In the genomic region with DNA sequence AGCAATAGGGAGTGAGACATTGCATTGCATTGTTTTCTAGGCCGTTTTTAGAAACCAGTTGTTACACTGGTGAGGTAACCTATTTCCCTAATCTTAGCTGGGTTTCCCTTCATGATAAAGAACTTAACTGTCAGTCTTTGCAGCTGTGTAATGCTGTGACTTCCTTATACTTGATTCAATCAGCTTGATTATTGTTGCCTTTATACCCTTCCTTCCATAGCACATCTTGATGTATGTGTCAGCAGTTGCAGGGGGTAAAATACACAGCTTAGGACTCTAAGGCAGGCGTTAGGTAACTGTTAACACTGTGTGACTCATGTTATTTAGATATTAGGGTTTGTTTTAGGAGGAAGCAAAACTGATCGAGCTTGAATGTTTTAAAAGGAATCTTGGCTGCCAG, we compare ENCODE assay signal across 24 mouse cellular contexts. TPM values are rescaled to one million over a fixed set of nuclear protein-coding genes. Genes with fewer than 3 reads are reported as not detected.
DNase-seq lines count a peak whose midpoint lies in the region; ATAC-seq and TF ChIP-seq lines count a peak whose summit lies in the region.
"Had no signal": no experiment of that assay in that cellular context is flagged by ENCODE, and none has a peak within 500 bp of the region (broad histone marks: within the 10 kb centered on the region; RNA-seq: fewer than 3 reads in every experiment).

No protein-coding gene starts in this region.

- no peak for TF ChIP-seq CTCF in bone marrow macrophage, adult 2 months (IDR thresholded peaks at IDR 0.05; ENCODE audit: low read depth, low read length)

- H3K4me3 ChIP-seq in heart, embryonic 13.5 days = no peak overlapping the region
- H3K4me3 ChIP-seq in bone marrow macrophage, adult 2 months (ENCODE audit: insufficient read depth, low read length) = no peak overlapping the region
- H3K4me3 ChIP-seq: embryonic facial prominence, embryonic 10.5 days; heart, adult 2 months; hindbrain, embryonic 12.5 days; limb, embryonic 15.5 days; midbrain, embryonic 10.5 days had no signal

- 0 out of 2 replicates have a peak overlapping the region, but pooled peaks have one; percentile 42 for H3K27ac ChIP-seq in heart, embryonic 13.5 days (replicated peaks)
- peak overlapping the region; percentile 79 for H3K27ac ChIP-seq in bone marrow macrophage, adult 2 months (ENCODE audit: insufficient read depth, low read depth, low read length)
- H3K27ac ChIP-seq: embryonic facial prominence, embryonic 10.5 days; heart, adult 2 months; hindbrain, embryonic 12.5 days; kidney, postnatal 0 days; limb, embryonic 15.5 days; midbrain, embryonic 10.5 days had no signal

- DNase-seq in heart, postnatal 36 days = no peak
- no peak for DNase-seq in gastrocnemius, postnatal 14 days
- no peak for DNase-seq in lung, postnatal 4 days
- DNase-seq in yolk sac, embryonic 10.5 days (ENCODE audit: low spot score) = no peak
- DNase-seq in frontal cortex, adult 2 months (ENCODE audit: extremely low spot score in 1 of 2, low spot score in 1 of 2) = no peak
- DNase-seq: adrenal gland, postnatal 36 days; B cell, adult 2 months; cerebellum, adult 2 months; cerebellum, postnatal 36 days; heart, adult 2 months; kidney, adult 18-20 months; layer of hippocampus, postnatal 36 days; lung, postnatal 10 days; thymus, adult 18-20 months; thymus, postnatal 4 days had no signal

- TF ChIP-seq POLR2A in bone marrow macrophage, adult 2 months (IDR thresholded peaks at IDR 0.05; ENCODE audit: borderline replicate concordance, low read depth, low read length) = no peak

- WGBS in heart, embryonic 13.5 days = 47% methylated on average over 3 of the region's 3 CpGs

- H3K36me3 ChIP-seq in heart, embryonic 13.5 days = peaks cover 80% of the 10 kb centered on the region

- no peak overlapping the region for H3K4me2 ChIP-seq in heart, embryonic 13.5 days
- H3K4me2 ChIP-seq: hindbrain, embryonic 12.5 days; limb, embryonic 15.5 days had no signal

- H3K27me3 ChIP-seq in heart, embryonic 13.5 days (replicated peaks) = no peaks in the 10 kb centered on the region
- H3K27me3 ChIP-seq: hindbrain, embryonic 12.5 days; limb, embryonic 15.5 days had no signal

- no peak overlapping the region for H3K9ac ChIP-seq in heart, embryonic 13.5 days
- H3K9ac ChIP-seq: hindbrain, embryonic 12.5 days; limb, embryonic 15.5 days had no signal

- H3K9me3 ChIP-seq in heart, embryonic 13.5 days = no peaks in the 10 kb centered on the region
- H3K9me3 ChIP-seq: hindbrain, embryonic 12.5 days; limb, embryonic 15.5 days had no signal

- intact Hi-C loops in heart, postnatal 36 days (cut with DNase I) = no loop called here
- intact Hi-C loops in gastrocnemius, postnatal 14 days (cut with DNase I; ENCODE audit: low total_unique reads) = no loop called here

- H3K4me1 ChIP-seq in heart, embryonic 13.5 days = peaks cover 5% of the 10 kb centered on the region; the same call in 1 of the 2 replicates
- H3K4me1 ChIP-seq in bone marrow macrophage, adult 2 months (ENCODE audit: control insufficient read depth, insufficient read depth, low read length) = peaks cover 31% of the 10 kb centered on the region
- H3K4me1 ChIP-seq: embryonic facial prominence, embryonic 10.5 days; hindbrain, embryonic 12.5 days; limb, embryonic 15.5 days; midbrain, embryonic 10.5 days had no signal

- ATAC-seq in heart, embryonic 13.5 days (ENCODE audit: extremely low read depth, insufficient number of reproducible peaks, low FRiP score, low TSS enrichment) = no peak
- peak; percentile 68 for ATAC-seq in megakaryocyte progenitor cell, adult 5-6 weeks (replicated peaks; ENCODE audit: poor library complexity)
- ATAC-seq: forebrain, embryonic 14.5 days had no signal

RNA-seq across cellular contexts. Expression of a gene that starts 23.6 kb away (rescaled TPM):
- polyA plus RNA-seq in heart, embryonic 13.5 days (2015; fragmentation: Nextera tagmentation; extraction: Ambion mirVana) = 35.9 and 36.6 TPM in 2 replicates
- 10 to 100 TPM; 32.0 to 34.4 TPM for total RNA-seq in heart, postnatal 36 days (2021)
- 77.3 and 80.5 TPM in 2 replicates for polyA plus RNA-seq in bone marrow macrophage, adult 2 months (2012; ENCODE audit: insufficient read depth, insufficient read length, missing spikeins)
- 24.6 and 32.7 TPM in 2 replicates for total RNA-seq in megakaryocyte progenitor cell, adult 5-6 weeks (2015)
- 35.8 and 47.5 TPM in 2 replicates for total RNA-seq in megakaryocyte progenitor cell, adult 5-6 weeks (2017)
- total RNA-seq in gastrocnemius, postnatal 14 days (2021) = 10 to 100 TPM; 17.7 to 19.5 TPM
- polyA plus RNA-seq in frontal cortex, adult 2 months (2012; rRNA removed) = 48.7 and 51.2 TPM in 2 replicates

RNA-seq across cellular contexts. Expression of a gene that starts 24.3 kb away (rescaled TPM):
- polyA plus RNA-seq in heart, embryonic 13.5 days (2015; fragmentation: Nextera tagmentation; extraction: Ambion mirVana) = 28.3 and 29.3 TPM in 2 replicates
- total RNA-seq in heart, postnatal 36 days (2021) = 10 to 100 TPM; 26.1 to 31.3 TPM
- polyA plus RNA-seq in bone marrow macrophage, adult 2 months (2012; ENCODE audit: insufficient read depth, insufficient read length, missing spikeins) = 52.2 and 68.8 TPM in 2 replicates
- 39.9 and 44.9 TPM in 2 replicates for total RNA-seq in megakaryocyte progenitor cell, adult 5-6 weeks (2015)
- 53.3 and 55.8 TPM in 2 replicates for total RNA-seq in megakaryocyte progenitor cell, adult 5-6 weeks (2017)
- total RNA-seq in gastrocnemius, postnatal 14 days (2021) = 10 to 100 TPM; 19.5 to 23.7 TPM
- polyA plus RNA-seq in frontal cortex, adult 2 months (2012; rRNA removed) = 57.0 and 58.7 TPM in 2 replicates

RNA-seq across cellular contexts. Expression of a gene that starts 48.6 kb away (rescaled TPM):
- polyA plus RNA-seq in heart, embryonic 13.5 days (2015; fragmentation: Nextera tagmentation; extraction: Ambion mirVana) = 57.9 and 60.5 TPM in 2 replicates
- total RNA-seq in heart, postnatal 36 days (2021) = 100 to 1,000 TPM; 111 to 123 TPM
- 127 and 149 TPM in 2 replicates for polyA plus RNA-seq in bone marrow macrophage, adult 2 months (2012; ENCODE audit: insufficient read depth, insufficient read length, missing spikeins)
- total RNA-seq in megakaryocyte progenitor cell, adult 5-6 weeks (2015) = 79.0 and 81.3 TPM in 2 replicates
- total RNA-seq in megakaryocyte progenitor cell, adult 5-6 weeks (2017) = 119 and 129 TPM in 2 replicates
- total RNA-seq in gastrocnemius, postnatal 14 days (2021) = 100 to 1,000 TPM; 101 to 105 TPM
- 121 and 124 TPM in 2 replicates for polyA plus RNA-seq in frontal cortex, adult 2 months (2012; rRNA removed)
